Mouse (Mus musculus) embryonic facial prominence, embryonic 13.5 days (tissue): ENCODE data around the gene Frat1. TPM values are rescaled to one million over a fixed set of nuclear protein-coding genes. Genes with fewer than 3 reads are reported as not detected.
"Not testable (repeated sequence)": the region's sequence is repeated elsewhere in the genome, so short reads cannot be mapped to it uniquely, and the experiment has no call there.

ENCODE experiments used
- ATAC-seq: fragments of 200-750 bp; cut with Nextera tagmentation; 2 replicates; pipeline ENCODE4 v1.8.0; 2017; ENCODE audit warnings: low read depth; ENCODE audit not compliant: insufficient number of reproducible peaks, insufficient read depth, low FRiP score, low TSS enrichment
- H3K27ac ChIP-seq: fragments of 300-500 bp; sonication (generic); 2 replicates; pipeline ENCODE4 v1.5.1; 2015; ENCODE audit warnings: moderate library complexity, mild to moderate bottlenecking, inconsistent platforms
- H3K27me3 ChIP-seq: fragments of 300-500 bp; sonication (generic); 2 replicates; pipeline ENCODE4 v1.6.1; 2015; ENCODE audit warnings: mild to moderate bottlenecking, inconsistent platforms
- H3K36me3 ChIP-seq: fragments of 300-500 bp; sonication (generic); 2 replicates; pipeline ENCODE4 v1.6.1; 2015; ENCODE audit warnings: mild to moderate bottlenecking, inconsistent platforms
- H3K4me1 ChIP-seq: fragments of 300-500 bp; sonication (generic); 2 replicates; pipeline ENCODE4 v1.6.1; 2015; ENCODE audit warnings: inconsistent platforms
- H3K4me2 ChIP-seq: fragments of 300-500 bp; sonication (generic); 2 replicates; pipeline ENCODE4 v1.6.1; 2015; ENCODE audit warnings: moderate library complexity, mild to moderate bottlenecking, inconsistent platforms
- H3K4me3 ChIP-seq: fragments of 300-500 bp; sonication (generic); 2 replicates; pipeline ENCODE4 v1.5.1; 2015; ENCODE audit warnings: mild to moderate bottlenecking, inconsistent platforms
- H3K9ac ChIP-seq: fragments of 300-500 bp; sonication (generic); 2 replicates; pipeline ENCODE4 v1.6.1; 2015; ENCODE audit warnings: mild to moderate bottlenecking, inconsistent platforms
- H3K9me3 ChIP-seq: fragments of 300-500 bp; sonication (generic); 2 replicates; pipeline ENCODE4 v1.6.1; 2016; ENCODE audit warnings: inconsistent platforms
- WGBS: fragments of 180-500 bp; shearing (Covaris S2); methylation state at CpG from one replicate; pipeline ENCODE4 v1.1.7; 2015; ENCODE audit warnings: mixed read lengths; 5-methylcytosine and 5-hydroxymethylcytosine counted together
- polyA plus RNA-seq: library from polyadenylated mRNA; unstranded; fragments of >200 nt; fragmentation: Nextera tagmentation; extraction: Ambion mirVana; gene quantifications from 2 replicates; pipeline ENCODE4 v1.2.1, GENCODE M21; 2015

Frat1 gene
- polyA plus RNA-seq, 1 experiment from 2014 or later: 6.9 TPM

DNA sequence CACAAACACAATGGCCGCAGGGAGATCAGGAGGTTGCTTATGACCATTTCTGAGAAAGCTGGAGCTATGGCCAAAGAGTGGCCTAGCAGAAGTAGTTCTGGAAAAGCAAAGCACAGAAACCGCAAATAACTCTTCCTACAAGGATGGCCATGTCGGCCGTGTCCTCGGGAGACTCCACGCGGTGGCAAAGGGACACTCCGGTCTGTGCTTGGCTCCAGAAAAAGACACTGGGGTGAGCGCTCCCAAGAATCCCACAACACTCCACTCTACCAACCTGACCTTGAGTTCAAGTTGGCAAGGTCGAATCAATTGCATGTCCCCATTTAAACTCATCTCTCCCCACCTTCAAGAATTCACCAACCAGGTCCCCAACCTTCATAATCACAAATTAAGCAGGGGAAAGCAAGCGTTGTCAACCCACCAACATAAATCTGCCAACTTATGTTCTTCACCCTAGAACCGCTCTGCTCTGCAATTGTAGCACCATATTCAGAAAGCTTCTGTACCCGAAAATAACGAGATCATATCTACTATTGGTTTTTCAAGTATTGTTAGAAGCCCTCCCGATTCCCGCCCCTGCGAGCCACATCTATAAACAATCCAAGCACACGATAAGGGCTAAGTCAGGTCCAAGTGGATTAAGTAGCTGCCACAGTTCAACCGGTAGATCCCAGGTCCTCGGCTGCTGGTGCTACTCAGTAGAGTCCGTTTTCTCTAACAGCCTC, 16.8 kb downstream of the Frat1 start:
- no peak overlapping the region for H3K27ac ChIP-seq

DNA sequence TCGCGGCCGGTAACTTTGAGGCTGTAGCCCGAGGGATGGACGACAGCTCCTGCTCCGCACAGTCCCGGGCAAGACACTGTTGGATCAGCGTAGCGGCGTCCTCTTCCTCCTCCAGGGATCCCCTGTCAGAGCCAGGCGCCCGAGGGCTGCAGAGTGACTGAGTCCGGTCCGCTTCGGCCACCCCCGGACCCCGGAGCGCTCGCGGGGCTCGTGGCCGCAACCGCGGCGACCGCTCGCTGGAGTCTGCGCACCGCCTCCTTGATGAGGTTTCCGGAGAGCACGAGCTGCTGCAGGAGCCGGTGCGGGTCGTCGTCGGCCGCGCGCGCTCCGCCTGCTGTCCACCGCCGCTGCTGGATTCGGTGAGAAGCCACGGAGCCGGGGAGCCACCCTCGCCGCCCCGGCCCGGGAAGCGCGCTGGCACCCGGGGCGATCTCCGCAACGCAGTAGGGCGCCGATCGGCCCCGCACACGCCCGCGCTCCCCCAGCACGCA, 17.4 kb downstream of the Frat1 start:
- H3K27me3 ChIP-seq: peaks cover 21% of the 10 kb centered on the region
- no peak for ATAC-seq
- H3K36me3 ChIP-seq: no peaks in the 10 kb centered on the region
- H3K9ac ChIP-seq: peak overlapping the region; percentile 81
- under 1% methylated on average over 64 of the region's 64 CpGs for WGBS
- peak overlapping the region; percentile 85 for H3K27ac ChIP-seq
- H3K4me2 ChIP-seq: peak overlapping the region; percentile 98
- peaks cover 26% of the 10 kb centered on the region for H3K4me1 ChIP-seq
- no peaks in the 10 kb centered on the region for H3K9me3 ChIP-seq
- peak overlapping the region; percentile 75 for H3K4me3 ChIP-seq

More for the DNA sequence above, 16.8 kb downstream of the Frat1 start:
- ATAC-seq: no peak
- Histone ChIP-seq H3K36me3 (no peaks in the 10 kb centered on the region), H3K9ac (peak overlapping the region; percentile 81), H3K9me3 (no peaks in the 10 kb centered on the region), H3K4me3 (peak overlapping the region; percentile 75), H3K27me3 (peaks cover 21% of the 10 kb centered on the region), H3K4me2 (peak overlapping the region; percentile 98), H3K4me1 (peaks cover 26% of the 10 kb centered on the region)
- WGBS: 12% methylated on average over 21 of the region's 21 CpGs

DNA sequence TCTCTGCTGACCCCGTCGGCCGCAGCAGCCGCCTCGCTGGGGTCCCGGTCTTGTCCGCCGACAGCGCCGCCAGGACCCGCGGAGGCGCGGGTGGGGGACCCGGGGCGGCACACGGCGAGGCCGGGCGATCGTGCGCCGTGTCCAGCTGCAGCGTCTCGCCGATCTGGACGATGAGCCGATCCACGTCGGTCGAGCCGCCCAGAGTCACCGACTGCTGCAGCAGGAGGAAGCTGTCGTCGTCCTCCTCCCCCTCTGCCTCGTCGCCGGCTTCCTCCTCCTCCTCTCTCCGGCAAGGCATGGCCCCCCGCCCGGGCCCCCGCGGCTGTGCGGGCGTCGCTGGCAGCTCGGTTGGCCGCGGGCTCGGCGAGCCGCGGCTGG, 17.8 kb downstream of the Frat1 start:
- H3K9me3 ChIP-seq, H3K36me3 ChIP-seq: not testable (repeated sequence)
- Histone ChIP-seq H3K4me2 (peak overlapping the region; percentile 98), H3K4me1 (peaks cover 26% of the 10 kb centered on the region), H3K9ac (peak overlapping the region; percentile 81), H3K4me3 (peak overlapping the region; percentile 75), H3K27ac (peak overlapping the region; percentile 85), H3K27me3 (peaks cover 21% of the 10 kb centered on the region)
- peak; percentile 45 for ATAC-seq
- WGBS: 0% methylated on average over 53 of the region's 53 CpGs

DNA sequence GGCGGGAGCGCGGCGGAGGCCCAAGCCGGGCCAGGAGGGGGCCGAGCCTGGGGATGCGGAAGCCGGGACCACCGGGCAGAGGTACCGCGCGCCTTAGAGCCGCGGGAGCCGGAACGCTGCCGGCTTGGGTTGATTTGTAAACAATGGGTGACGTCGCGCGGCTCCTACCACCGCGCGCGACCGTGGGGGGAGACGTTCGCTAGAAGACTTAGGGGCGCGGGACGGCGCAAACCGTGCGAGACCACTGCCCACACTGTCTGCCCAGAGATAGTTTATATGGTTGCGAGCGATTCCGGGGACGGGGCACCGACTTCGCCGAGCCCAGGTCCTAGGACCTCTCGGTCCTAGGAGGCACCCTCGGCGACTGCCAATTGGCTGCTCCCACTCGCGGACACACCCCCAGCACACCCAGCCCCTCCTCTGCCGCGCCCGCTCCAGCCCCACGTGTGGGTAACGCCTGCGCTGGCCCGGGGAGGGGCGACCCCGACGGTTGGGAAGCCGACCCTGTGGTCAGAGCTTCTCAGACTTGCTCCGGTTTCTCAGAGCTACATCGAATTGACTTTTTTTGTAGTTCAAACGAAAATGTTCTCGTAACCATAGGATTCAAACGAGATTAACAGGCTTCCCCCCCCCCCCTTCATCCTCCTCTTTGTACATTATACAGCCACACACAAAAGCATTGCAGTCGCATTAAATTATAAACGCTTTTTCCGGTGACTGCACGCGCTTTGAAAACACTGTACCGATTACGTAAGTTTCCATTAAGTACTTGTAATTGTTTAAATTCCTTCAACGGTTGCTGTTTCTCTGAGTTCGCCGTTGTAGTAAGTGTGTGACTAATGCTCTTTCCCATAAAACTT, 18.5 kb downstream of the Frat1 start, which contains the start of gene Frat2:
TSS of gene Frat2 (minus strand) at position 141 of the 860 bp plus-strand sequence.
- Histone ChIP-seq H3K27ac (peak within 1 kb of the TSS; percentile 85), H3K9me3 (no peaks in the 10 kb centered on the region), H3K9ac (peak within 1 kb of the TSS; percentile 81), H3K4me1 (peaks cover 26% of the 10 kb centered on the region), H3K4me3 (peak within 1 kb of the TSS; percentile 75), H3K27me3 (peaks cover 21% of the 10 kb centered on the region), H3K4me2 (peak within 1 kb of the TSS; percentile 98), H3K36me3 (no peaks in the 10 kb centered on the region)
- ATAC-seq: peak; percentile 96
- under 1% methylated on average over 71 of the region's 72 CpGs for WGBS

DNA sequence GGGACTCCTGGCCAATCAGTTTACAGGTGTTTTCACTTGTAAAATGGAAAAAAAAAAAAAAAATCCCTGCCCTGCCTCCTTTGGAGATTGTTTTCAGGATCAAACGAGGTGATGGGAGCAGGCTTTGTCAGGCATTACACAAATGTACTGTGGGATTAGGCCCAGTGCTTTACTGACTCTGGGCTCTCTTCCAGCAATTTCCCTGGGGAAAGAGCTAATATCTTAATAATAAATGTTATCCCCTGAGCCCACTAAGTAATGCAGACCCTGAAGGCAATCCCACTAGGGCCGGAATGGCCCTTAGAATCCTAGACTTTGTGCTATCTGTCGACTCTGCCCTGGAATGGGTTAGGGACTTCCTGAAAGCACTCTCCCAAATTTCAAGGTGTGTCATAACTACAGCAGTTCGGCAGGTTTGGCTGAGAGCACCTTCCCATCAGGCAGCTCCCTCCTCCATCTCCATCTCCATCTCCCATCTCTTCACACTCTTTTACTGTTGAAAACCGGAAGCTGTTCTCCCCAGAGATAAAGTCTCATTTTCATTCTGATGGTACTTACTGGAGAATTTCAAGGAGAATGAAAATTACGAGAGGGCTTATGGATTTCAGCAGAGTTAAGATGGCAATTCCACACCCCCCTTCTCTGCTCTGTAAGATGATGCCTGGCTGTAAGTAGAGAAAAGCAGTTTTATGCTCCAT, 20.4 kb downstream of the Frat1 start:
- 22% methylated on average over 6 of the region's 6 CpGs for WGBS
- H3K4me2 ChIP-seq: peak overlapping the region; percentile 11; the same call in 1 of the 2 replicates
- H3K27ac ChIP-seq: peak overlapping the region; percentile 56
- H3K9me3 ChIP-seq: no peaks in the 10 kb centered on the region
- H3K27me3 ChIP-seq: peaks cover 17% of the 10 kb centered on the region
- H3K4me3 ChIP-seq: no peak overlapping the region
- no peaks in the 10 kb centered on the region for H3K36me3 ChIP-seq
- H3K4me1 ChIP-seq: peaks cover 26% of the 10 kb centered on the region
- H3K9ac ChIP-seq: 0 out of 2 replicates have a peak overlapping the region, but pooled peaks have one; percentile 4
- ATAC-seq: no peak

DNA sequence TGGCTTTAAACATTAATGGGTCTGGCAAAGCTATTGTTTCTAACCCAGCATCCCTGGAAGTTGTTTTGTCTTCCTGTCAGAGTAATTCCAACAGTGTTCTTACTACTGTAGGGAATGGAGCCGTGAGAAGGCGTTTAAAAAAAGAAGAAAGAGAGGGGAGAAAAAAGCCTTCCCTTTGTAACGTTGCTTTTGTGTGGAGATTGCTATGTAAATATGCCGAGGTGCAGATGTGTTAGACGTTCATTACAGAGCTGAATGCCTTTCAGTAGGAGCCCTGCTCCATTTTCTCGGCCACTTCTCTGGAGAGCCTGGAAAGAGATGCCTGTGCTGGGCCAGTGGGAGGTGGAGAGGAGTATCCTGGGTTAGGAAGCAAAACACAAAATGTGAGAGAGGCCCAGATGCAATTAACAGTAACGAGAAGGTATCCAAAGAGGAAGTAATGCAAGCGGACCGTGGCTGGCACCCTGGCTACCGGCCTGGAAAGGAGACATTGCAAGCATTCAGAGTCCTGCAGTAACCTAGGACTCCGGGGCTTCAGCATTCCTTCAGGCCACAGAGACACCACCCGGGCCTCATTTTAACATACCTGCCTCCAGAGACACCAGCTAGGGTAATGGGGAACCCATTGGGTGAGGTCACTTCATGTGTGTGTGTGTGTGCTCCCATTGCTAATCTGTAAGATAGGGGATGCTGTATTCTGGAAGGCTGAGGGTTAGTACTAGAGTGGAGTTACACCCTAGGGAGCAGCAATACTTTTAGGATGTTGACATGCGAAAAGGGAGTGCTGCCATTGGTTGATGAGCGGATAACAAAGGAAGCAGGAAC, 21.2 kb downstream of the Frat1 start:
- 0 out of 2 replicates have a peak overlapping the region, but pooled peaks have one; percentile 4 for H3K9ac ChIP-seq
- 20% methylated on average over 14 of the region's 14 CpGs for WGBS
- H3K9me3 ChIP-seq: no peaks in the 10 kb centered on the region
- ATAC-seq: no peak
- peaks cover 10% of the 10 kb centered on the region for H3K27me3 ChIP-seq
- no peaks in the 10 kb centered on the region for H3K36me3 ChIP-seq
- peak overlapping the region; percentile 56 for H3K27ac ChIP-seq
- peaks cover 25% of the 10 kb centered on the region for H3K4me1 ChIP-seq
- H3K4me2 ChIP-seq: peak overlapping the region; percentile 11
- no peak overlapping the region for H3K4me3 ChIP-seq

DNA sequence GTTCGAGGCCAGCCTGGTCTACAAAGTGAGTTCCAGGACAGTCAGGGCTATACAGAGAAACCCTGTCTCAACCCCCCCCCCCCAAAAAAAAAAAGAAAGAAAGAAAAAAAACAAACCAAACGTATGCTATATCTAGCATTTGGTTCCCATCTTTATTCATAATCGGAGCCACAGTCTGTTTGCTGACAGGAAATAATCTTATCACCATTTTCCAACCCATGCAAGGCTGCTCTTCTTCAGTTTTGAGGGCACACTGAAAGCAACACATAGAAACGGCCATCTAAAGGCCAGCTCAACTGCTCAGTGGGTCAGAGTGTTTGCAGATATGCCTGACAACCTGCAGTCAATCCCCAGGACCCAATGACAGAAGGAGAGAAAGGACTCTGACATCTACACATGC, 22.7 kb downstream of the Frat1 start:
- no peak for ATAC-seq
- H3K9me3 ChIP-seq: no peaks in the 10 kb centered on the region
- H3K9ac ChIP-seq: no peak overlapping the region
- no peaks in the 10 kb centered on the region for H3K36me3 ChIP-seq
- no peak overlapping the region for H3K4me3 ChIP-seq
- no peaks in the 10 kb centered on the region for H3K27me3 ChIP-seq
- WGBS: 81% methylated on average over 4 of the region's 4 CpGs
- H3K4me2 ChIP-seq: no peak overlapping the region
- peaks cover 20% of the 10 kb centered on the region for H3K4me1 ChIP-seq
- H3K27ac ChIP-seq: no peak overlapping the region

DNA sequence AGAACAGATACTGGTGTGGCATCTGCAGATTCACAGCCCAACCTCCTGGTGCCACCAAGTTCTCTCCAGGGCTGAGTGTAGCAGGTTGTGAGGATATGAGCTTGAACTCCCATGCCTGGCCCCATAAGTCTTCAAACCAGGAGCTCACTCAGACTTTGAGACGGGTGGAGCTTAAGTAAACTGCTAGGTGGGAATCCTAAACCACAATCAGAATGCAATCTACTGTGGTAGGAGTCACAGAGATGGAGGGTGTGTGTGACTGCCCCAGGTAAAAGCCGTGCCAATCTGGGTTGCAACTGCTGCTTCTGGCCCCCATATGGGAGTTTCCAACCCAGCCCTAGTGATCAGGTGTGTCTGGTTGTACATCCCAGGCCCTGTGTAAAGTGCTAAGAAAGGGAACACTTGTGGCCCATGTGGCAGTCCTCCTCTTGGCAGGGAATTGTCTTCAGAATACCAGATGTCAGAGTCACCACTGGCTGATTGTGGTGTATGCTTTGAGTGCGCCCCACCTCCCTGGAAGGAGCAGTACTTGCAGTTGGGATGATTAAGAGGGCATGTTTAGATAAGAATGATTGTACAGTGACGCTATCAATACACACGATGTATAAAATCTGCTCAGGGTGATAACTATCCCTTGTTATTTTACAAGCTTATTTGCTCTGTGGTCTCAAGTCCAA, 27.5 kb downstream of the Frat1 start:
- WGBS: 74% methylated on average over 5 of the region's 5 CpGs
- Histone ChIP-seq H3K4me3 (no peak overlapping the region), H3K27ac (no peak overlapping the region), H3K27me3 (no peaks in the 10 kb centered on the region), H3K4me2 (no peak overlapping the region), H3K4me1 (peaks cover 15% of the 10 kb centered on the region), H3K9me3 (no peaks in the 10 kb centered on the region), H3K9ac (no peak overlapping the region), H3K36me3 (peaks cover 11% of the 10 kb centered on the region)
- no peak for ATAC-seq

DNA sequence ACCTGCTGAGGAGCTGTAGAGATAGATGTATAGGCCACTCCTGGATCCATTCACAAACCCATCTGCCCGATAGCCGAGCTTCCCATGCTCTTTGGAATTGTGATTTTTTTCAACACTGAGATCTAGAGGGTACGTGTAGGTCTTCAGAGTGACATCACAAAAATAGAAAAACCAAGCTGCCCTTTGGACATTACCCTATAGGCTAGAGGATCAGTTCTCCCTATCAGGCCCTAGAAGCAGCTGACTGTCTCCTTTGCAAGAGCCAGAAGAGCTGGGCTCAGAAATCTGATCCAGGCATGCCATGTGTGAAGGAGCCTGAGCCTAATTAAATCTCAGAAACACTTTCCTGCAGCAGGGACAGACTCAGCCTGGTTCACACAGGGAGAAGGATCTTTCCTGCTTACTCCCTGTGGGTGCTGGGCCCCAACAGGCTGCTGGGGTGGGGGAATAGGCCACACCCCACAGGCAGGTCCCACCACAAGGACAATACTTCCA, 28.1 kb downstream of the Frat1 start:
- H3K4me2 ChIP-seq: no peak overlapping the region
- H3K9ac ChIP-seq: peak overlapping the region; percentile 32; the same call in 1 of the 2 replicates
- H3K27ac ChIP-seq: no peak overlapping the region; the same call in 1 of the 2 replicates
- no peak overlapping the region for H3K4me3 ChIP-seq
- no peak for ATAC-seq
- WGBS: 76% methylated on average over 3 of the region's 3 CpGs
- peaks cover 15% of the 10 kb centered on the region for H3K4me1 ChIP-seq
- H3K27me3 ChIP-seq: no peaks in the 10 kb centered on the region
- H3K36me3 ChIP-seq: peaks cover 18% of the 10 kb centered on the region
- H3K9me3 ChIP-seq: no peaks in the 10 kb centered on the region

DNA sequence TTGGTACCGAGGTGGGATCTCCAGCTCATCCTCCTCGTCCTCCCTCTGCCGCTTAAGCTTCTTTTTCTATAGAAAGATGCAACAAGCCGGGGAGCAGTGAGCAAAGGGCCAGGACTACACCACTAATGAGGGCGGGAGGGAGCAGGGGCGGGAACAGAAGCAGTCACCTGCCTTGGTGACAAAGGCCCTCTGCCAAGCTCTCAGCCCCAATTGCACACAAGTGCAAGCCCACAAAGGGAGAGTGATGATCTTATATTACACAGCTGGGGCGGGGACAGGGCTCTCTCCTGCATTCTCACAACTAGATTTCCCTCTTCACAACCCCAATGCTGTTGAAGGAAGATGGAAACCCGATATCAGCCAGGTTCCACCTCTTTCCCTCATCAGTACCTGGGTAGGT, 36.9 kb downstream of the Frat1 start:
- no peak for ATAC-seq

More for the DNA sequence above, 36.9 kb downstream of the Frat1 start:
- Histone ChIP-seq H3K27ac (no peak overlapping the region), H3K9ac (no peak overlapping the region), H3K4me1 (no peaks in the 10 kb centered on the region), H3K4me3 (no peak overlapping the region), H3K36me3 (peaks cover 88% of the 10 kb centered on the region), H3K27me3 (no peaks in the 10 kb centered on the region), H3K4me2 (no peak overlapping the region), H3K9me3 (no peaks in the 10 kb centered on the region)
- 87% methylated on average over 8 of the region's 8 CpGs for WGBS
